Comparison of ENCODE assay signal across 33 mouse cellular contexts in the genomic region with DNA sequence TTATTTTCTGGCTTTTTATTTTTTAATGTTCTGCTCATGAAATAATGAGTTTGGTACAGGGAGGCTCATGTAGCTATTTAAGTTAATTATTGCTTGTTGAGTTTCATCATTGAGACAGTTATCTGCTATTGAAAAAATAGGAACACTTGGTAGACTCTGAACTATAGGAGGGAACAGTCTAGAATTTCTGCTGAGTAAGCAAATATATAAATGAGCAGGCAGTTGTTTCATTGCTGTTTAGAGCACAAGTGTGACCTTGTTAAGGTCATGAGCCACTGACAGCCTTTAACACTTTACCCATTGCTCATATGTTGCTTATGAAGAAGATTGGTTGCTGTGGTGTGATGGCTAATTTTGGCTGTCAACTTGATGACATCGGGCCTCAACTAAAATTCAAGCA.
"Had no signal": no experiment of that assay in that cellular context is flagged by ENCODE, and none has a peak within 500 bp of the region (broad histone marks: within the 10 kb centered on the region; RNA-seq: fewer than 3 reads in every experiment).

No protein-coding gene starts in this region.

- H3K4me1 ChIP-seq: limb, embryonic 10.5 days; limb, embryonic 12.5 days; limb, embryonic 13.5 days; limb, embryonic 15.5 days; liver, embryonic 12.5 days; liver, embryonic 13.5 days; liver, embryonic 15.5 days; lung, embryonic 15.5 days; megakaryocyte, embryonic 14.5 days; midbrain, embryonic 10.5 days; midbrain, embryonic 12.5 days; midbrain, embryonic 13.5 days; midbrain, embryonic 15.5 days; neural tube, embryonic 12.5 days; neural tube, embryonic 13.5 days had no signal

- H3K27me3 ChIP-seq: limb, embryonic 12.5 days; limb, embryonic 13.5 days; limb, embryonic 15.5 days; liver, embryonic 12.5 days; liver, embryonic 13.5 days; liver, embryonic 15.5 days; lung, embryonic 15.5 days; megakaryocyte, embryonic 14.5 days; midbrain, embryonic 12.5 days; midbrain, embryonic 13.5 days; midbrain, embryonic 15.5 days; neural tube, embryonic 12.5 days; neural tube, embryonic 13.5 days had no signal

- H3K4me2 ChIP-seq: limb, embryonic 12.5 days; limb, embryonic 13.5 days; limb, embryonic 15.5 days; liver, embryonic 11.5 days; liver, embryonic 12.5 days; liver, embryonic 13.5 days; liver, embryonic 15.5 days; lung, embryonic 14.5 days; lung, embryonic 15.5 days; midbrain, embryonic 11.5 days; midbrain, embryonic 12.5 days; midbrain, embryonic 13.5 days; midbrain, embryonic 15.5 days; neural tube, embryonic 12.5 days; neural tube, embryonic 13.5 days had no signal

- H3K9me3 ChIP-seq: limb, embryonic 10.5 days; limb, embryonic 12.5 days; limb, embryonic 13.5 days; limb, embryonic 15.5 days; liver, embryonic 12.5 days; liver, embryonic 13.5 days; liver, embryonic 15.5 days; lung, embryonic 15.5 days; megakaryocyte, embryonic 14.5 days; midbrain, embryonic 10.5 days; midbrain, embryonic 12.5 days; midbrain, embryonic 13.5 days; midbrain, embryonic 15.5 days; neural tube, embryonic 12.5 days; neural tube, embryonic 13.5 days had no signal

- DNase-seq: left cerebral cortex, postnatal 4 days; liver; liver, embryonic 13.5 days; liver, postnatal 0 days; lung, adult 18-20 months; lung, adult 2 months; lung, embryonic 14.5 days; lung, postnatal 10 days; lung, postnatal 14 days; lung, postnatal 36 days; lung, postnatal 4 days; midbrain, embryonic 14.5 days had no signal

- H3K9ac ChIP-seq: limb, embryonic 12.5 days; limb, embryonic 13.5 days; limb, embryonic 15.5 days; liver, embryonic 12.5 days; liver, embryonic 13.5 days; liver, embryonic 14.5 days; liver, embryonic 15.5 days; liver, postnatal 0 days; lung, embryonic 14.5 days; lung, embryonic 15.5 days; midbrain, embryonic 12.5 days; midbrain, embryonic 13.5 days; midbrain, embryonic 15.5 days; neural tube, embryonic 12.5 days; neural tube, embryonic 13.5 days had no signal

- H3K27ac ChIP-seq: limb, embryonic 10.5 days; limb, embryonic 12.5 days; limb, embryonic 13.5 days; limb, embryonic 15.5 days; liver, embryonic 12.5 days; liver, embryonic 13.5 days; liver, embryonic 14.5 days; liver, embryonic 15.5 days; lung, embryonic 15.5 days; macrophage; midbrain, embryonic 10.5 days; midbrain, embryonic 12.5 days; midbrain, embryonic 13.5 days; midbrain, embryonic 15.5 days; neural tube, embryonic 12.5 days; neural tube, embryonic 13.5 days had no signal

- ATAC-seq: liver, embryonic 12.5 days; liver, postnatal 0 days; lung, postnatal 0 days; midbrain, embryonic 13.5 days; midbrain, embryonic 15.5 days; midbrain, embryonic 16.5 days had no signal

- H3K36me3 ChIP-seq: limb, embryonic 10.5 days; limb, embryonic 12.5 days; limb, embryonic 13.5 days; limb, embryonic 15.5 days; liver, embryonic 12.5 days; liver, embryonic 13.5 days; liver, embryonic 15.5 days; lung, embryonic 15.5 days; midbrain, embryonic 10.5 days; midbrain, embryonic 12.5 days; midbrain, embryonic 13.5 days; midbrain, embryonic 15.5 days; neural tube, embryonic 12.5 days; neural tube, embryonic 13.5 days had no signal

- H3K4me3 ChIP-seq: limb, embryonic 10.5 days; limb, embryonic 12.5 days; limb, embryonic 13.5 days; limb, embryonic 15.5 days; liver, embryonic 12.5 days; liver, embryonic 13.5 days; liver, embryonic 15.5 days; lung, embryonic 15.5 days; megakaryocyte, embryonic 14.5 days; midbrain, embryonic 10.5 days; midbrain, embryonic 12.5 days; midbrain, embryonic 13.5 days; midbrain, embryonic 15.5 days; myocyte; neural tube, embryonic 12.5 days; neural tube, embryonic 13.5 days had no signal
